Mouse (Mus musculus) lung, adult 2 months (tissue): ENCODE data around the gene Wfdc3.

ENCODE experiments used
- CTCF ChIP-seq: fragments of 200-500 bp; IDR thresholded peaks from 2 replicates; pipeline ENCODE4 v1.5.1; 2011; ENCODE audit warnings: mild to moderate bottlenecking, low read length, control low read depth; ENCODE audit not compliant: insufficient read depth
- POLR2A ChIP-seq: fragments of 200-500 bp; IDR thresholded peaks from 2 replicates; pipeline ENCODE4 v1.6.1; 2011; ENCODE audit warnings: low read depth, mild to moderate bottlenecking, control low read depth, low read length, borderline replicate concordance; ENCODE audit errors: extremely low read depth

DNA sequence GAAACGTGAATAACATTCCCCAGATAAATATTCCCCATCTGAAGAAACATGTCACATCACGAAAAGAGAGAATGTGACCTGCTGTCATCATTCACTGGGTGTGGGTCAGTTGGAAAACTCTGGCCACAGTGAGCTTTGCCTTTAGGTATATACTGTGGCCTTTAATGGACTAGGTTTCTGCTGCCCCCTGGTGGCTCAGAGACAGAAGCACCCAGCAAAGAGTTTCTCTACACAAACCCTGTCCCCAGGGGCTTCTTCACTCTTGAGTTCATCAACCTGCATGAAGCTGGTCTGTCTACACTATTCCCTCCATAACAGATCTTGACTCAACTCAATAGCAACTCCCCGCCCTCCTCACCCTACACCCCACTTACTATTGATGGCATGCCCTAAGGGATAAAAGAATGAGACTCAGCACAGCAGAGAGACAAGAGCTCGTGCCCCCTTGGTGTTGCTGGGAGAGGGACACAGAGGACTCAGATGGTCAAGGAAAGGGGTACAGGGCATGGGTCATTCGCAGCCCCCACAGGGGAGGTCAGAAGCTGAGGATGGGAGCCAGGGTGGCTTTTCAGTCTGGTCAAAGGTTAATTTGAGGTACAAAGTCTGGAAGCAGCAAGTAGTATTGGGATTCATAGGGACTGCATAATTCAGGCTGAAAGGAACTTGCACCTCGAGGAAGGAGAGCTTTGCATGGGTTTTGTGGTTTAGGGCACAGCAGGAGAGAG is 19.7 kb downstream of the Wfdc3 start:
- TF ChIP-seq CTCF (peak; percentile 71), POLR2A (no peak)
